Mouse (Mus musculus) intestine, postnatal 0 days (tissue): ENCODE results near the gene Gm10959. TPM values are rescaled to one million over a fixed set of nuclear protein-coding genes. Genes with fewer than 3 reads are reported as not detected.
"Not testable (repeated sequence)": the region's sequence is repeated elsewhere in the genome, so short reads cannot be mapped to it uniquely, and the experiment has no call there.

Experiments used
- ATAC-seq: fragments of 200-750 bp; cut with Nextera tagmentation; 2 replicates; pipeline ENCODE4 v1.8.0; 2017; ENCODE audit warnings: mild to moderate bottlenecking, moderate TSS enrichment, moderate library complexity
- H3K27ac ChIP-seq: fragments of 300-500 bp; sonication (generic); 2 replicates; pipeline ENCODE4 v1.5.1; 2014; ENCODE audit warnings: mild to moderate bottlenecking, low read depth, low read length, moderate library complexity
- H3K27me3 ChIP-seq: fragments of 300-500 bp; sonication (generic); replicated peaks from 2 replicates; pipeline ENCODE4 v1.6.1; 2014; ENCODE audit warnings: low read length, mixed read lengths; ENCODE audit not compliant: control insufficient read depth, insufficient read depth
- H3K36me3 ChIP-seq: fragments of 300-500 bp; sonication (generic); 2 replicates; pipeline ENCODE4 v1.6.1; 2014; ENCODE audit warnings: mild to moderate bottlenecking, moderate library complexity; ENCODE audit not compliant: control insufficient read depth, insufficient read depth
- H3K4me1 ChIP-seq: fragments of 300-500 bp; sonication (generic); replicated peaks from 2 replicates; pipeline ENCODE4 v1.6.1; 2014; ENCODE audit warnings: antibody characterized with exemption, low read length, mixed read lengths; ENCODE audit not compliant: control insufficient read depth, insufficient read depth
- H3K4me2 ChIP-seq: fragments of 300-500 bp; sonication (generic); replicated peaks from 2 replicates; pipeline ENCODE4 v1.6.1; 2014; ENCODE audit warnings: low read depth, mild to moderate bottlenecking, moderate library complexity
- H3K4me3 ChIP-seq: fragments of 300-500 bp; sonication (generic); 2 replicates; pipeline ENCODE4 v1.5.1; 2014; ENCODE audit warnings: low read depth, low read length
- H3K9ac ChIP-seq: fragments of 300-500 bp; sonication (generic); 2 replicates; pipeline ENCODE4 v1.6.1; 2014; ENCODE audit warnings: mild to moderate bottlenecking, low read depth, low read length
- H3K9me3 ChIP-seq: fragments of 300-500 bp; sonication (generic); 2 replicates; pipeline ENCODE4 v1.6.1; 2016; ENCODE audit warnings: mixed run types; ENCODE audit not compliant: control insufficient read depth
- CTCF ChIP-seq: sonication (generic); IDR thresholded peaks from 2 replicates; pipeline ENCODE4 v1.5.1; 2016; ENCODE audit warnings: low read depth, mild to moderate bottlenecking, control low read depth, antibody characterized with exemption, moderate library complexity
- WGBS: fragments of 180-500 bp; shearing (Covaris S2); extraction: QIAGEN DNeasy Blood & Tissue Kit; methylation state at CpG from one replicate; pipeline ENCODE4 v1.1.7; 2014; 5-methylcytosine and 5-hydroxymethylcytosine counted together
- polyA plus RNA-seq: library from polyadenylated mRNA; unstranded; fragments of >200 nt; fragmentation: Nextera tagmentation; extraction: Ambion mirVana; gene quantifications from 2 replicates; pipeline ENCODE4 v1.2.1, GENCODE M21; 2015

The Gm10959 gene
- not detected in 2 replicates for polyA plus RNA-seq

- 82% methylated on average over 8 of the region's 8 CpGs for WGBS
- TF ChIP-seq CTCF = no peak
- no peak within 1 kb of the TSS for H3K4me2 ChIP-seq
- H3K27ac ChIP-seq = no peak within 1 kb of the TSS
- no peak within 1 kb of the TSS for H3K4me3 ChIP-seq
- H3K36me3 ChIP-seq = no peaks in the 10 kb centered on the region
- no peak for ATAC-seq
- peaks cover 3% of the 10 kb centered on the region; the same call in 1 of the 2 replicates for H3K4me1 ChIP-seq
- no peaks in the 10 kb centered on the region for H3K9me3 ChIP-seq
- no peak within 1 kb of the TSS for H3K9ac ChIP-seq
- no peaks in the 10 kb centered on the region for H3K27me3 ChIP-seq
These were observed at the start of gene Gm10959 for GRCm38 (mm10) chr3:122919260-122919659. Gene Gm10959 (minus strand): TSS chr3:122919360.

- H3K4me2 ChIP-seq = no peak overlapping the region
- ATAC-seq = no peak
- no peak overlapping the region for H3K27ac ChIP-seq
- H3K4me1 ChIP-seq = no peaks in the 10 kb centered on the region
- no peak overlapping the region for H3K4me3 ChIP-seq
- no peak overlapping the region for H3K9ac ChIP-seq
- WGBS = 90% methylated on average over 9 of the region's 9 CpGs
- H3K27me3 ChIP-seq = no peaks in the 10 kb centered on the region
- peaks cover 11% of the 10 kb centered on the region for H3K36me3 ChIP-seq
- H3K9me3 ChIP-seq = no peaks in the 10 kb centered on the region
- TF ChIP-seq CTCF = no peak
These were observed 49.2 kb upstream of the Gm10959 start for GRCm38 (mm10) chr3:122968391-122968790.

GRCm38 (mm10) chr3:122964301-122964700, 45.1 kb upstream of the Gm10959 start:
- TF ChIP-seq CTCF = no peak

GRCm38 (mm10) chr3:122950129-122950528, 31.0 kb upstream of the Gm10959 start:
- Histone ChIP-seq H3K27ac (no peak overlapping the region), H3K9me3 (no peaks in the 10 kb centered on the region), H3K4me1 (no peaks in the 10 kb centered on the region), H3K4me2 (no peak overlapping the region), H3K9ac (no peak overlapping the region), H3K27me3 (no peaks in the 10 kb centered on the region), H3K4me3 (no peak overlapping the region), H3K36me3 (peaks cover 24% of the 10 kb centered on the region)
- WGBS = 91% methylated on average over 2 of the region's 2 CpGs
- TF ChIP-seq CTCF = peak; percentile 29; the same call in 1 of the 2 replicates
- ATAC-seq = no peak

More at GRCm38 (mm10) chr3:122964301-122964700, 45.1 kb upstream of the Gm10959 start:
- Histone ChIP-seq H3K4me2 (no peak overlapping the region), H3K36me3 (peaks cover 22% of the 10 kb centered on the region), H3K27me3 (no peaks in the 10 kb centered on the region), H3K27ac (no peak overlapping the region), H3K9ac (no peak overlapping the region), H3K4me1 (no peaks in the 10 kb centered on the region), H3K9me3 (no peaks in the 10 kb centered on the region), H3K4me3 (no peak overlapping the region)
- WGBS = 79% methylated on average over 5 of the region's 5 CpGs
- ATAC-seq = no peak

- Histone ChIP-seq H3K9me3 (no peaks in the 10 kb centered on the region), H3K4me3 (no peak overlapping the region), H3K36me3 (peaks cover 4% of the 10 kb centered on the region; the same call in 1 of the 2 replicates), H3K9ac (no peak overlapping the region), H3K4me1 (no peaks in the 10 kb centered on the region), H3K27me3 (no peaks in the 10 kb centered on the region), H3K27ac (no peak overlapping the region), H3K4me2 (no peak overlapping the region)
- WGBS = 77% methylated on average over 6 of the region's 6 CpGs
- no peak for TF ChIP-seq CTCF
- no peak for ATAC-seq
These were observed 24.3 kb upstream of the Gm10959 start for GRCm38 (mm10) chr3:122943387-122943890.

GRCm38 (mm10) chr3:122939215-122939614, 20.1 kb upstream of the Gm10959 start:
- no peak overlapping the region for H3K4me3 ChIP-seq
- no peaks in the 10 kb centered on the region for H3K4me1 ChIP-seq
- ATAC-seq = no peak
- H3K36me3 ChIP-seq = peaks cover 6% of the 10 kb centered on the region
- peak; percentile 67 for TF ChIP-seq CTCF
- H3K4me2 ChIP-seq = no peak overlapping the region
- no peak overlapping the region for H3K27ac ChIP-seq
- no peak overlapping the region for H3K9ac ChIP-seq
- H3K9me3 ChIP-seq = no peaks in the 10 kb centered on the region
- H3K27me3 ChIP-seq = no peaks in the 10 kb centered on the region
- WGBS = 84% methylated on average over 2 of the region's 2 CpGs

- H3K9me3 ChIP-seq, H3K27ac ChIP-seq, H3K4me2 ChIP-seq, H3K27me3 ChIP-seq, H3K4me1 ChIP-seq, H3K9ac ChIP-seq, ATAC-seq, H3K4me3 ChIP-seq: not testable (repeated sequence)
- WGBS = 88% methylated on average over 13 of the region's 13 CpGs
- H3K36me3 ChIP-seq = peaks cover 13% of the 10 kb centered on the region
These were observed 18.0 kb upstream of the Gm10959 start for GRCm38 (mm10) chr3:122937176-122937575.
